Mouse (Mus musculus) CD4-positive, CD25-positive, alpha-beta regulatory T cell, adult 4 months (primary cell): ENCODE measurements around the gene Slc6a16. TPM values are rescaled to one million over a fixed set of nuclear protein-coding genes. Genes with fewer than 3 reads are reported as not detected.

ENCODE experiments used
- ATAC-seq: one replicate; pipeline ENCODE4 v1.8.0; 2017
- polyA plus RNA-seq, 2 experiments: library from polyadenylated mRNA; unstranded; fragments of 100-300 nt; shearing (Covaris generic); gene quantifications; one replicate each; pipeline ENCODE4 v1.2.1; 2017

Slc6a16 gene
- polyA plus RNA-seq, 2 experiments from 2014 or later = not detected

DNA sequence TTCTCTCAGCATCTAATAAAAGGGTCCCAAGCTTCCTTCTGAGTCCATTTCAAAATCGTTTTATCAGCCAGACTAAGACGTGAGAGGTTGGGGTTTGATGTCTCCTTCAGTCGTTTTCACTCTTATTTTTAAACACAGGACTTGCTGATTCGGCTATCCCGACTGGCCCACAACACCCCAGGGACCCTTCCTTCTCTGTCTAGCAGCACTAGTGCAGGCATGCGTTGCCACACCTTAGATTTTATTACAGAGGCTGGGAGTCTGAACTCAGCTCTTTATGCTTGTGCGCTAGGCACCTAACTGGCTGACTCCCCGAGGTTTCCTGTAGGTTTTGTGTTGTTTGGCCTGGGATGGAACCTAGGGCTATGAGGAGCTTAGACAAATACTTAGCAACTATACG, 72.6 kb downstream of the Slc6a16 start:
- no peak for ATAC-seq

- no peak for ATAC-seq
Measured at GRCm38 (mm10) chr7:45315182-45315701, 74.4 kb downstream of the Slc6a16 start.

DNA sequence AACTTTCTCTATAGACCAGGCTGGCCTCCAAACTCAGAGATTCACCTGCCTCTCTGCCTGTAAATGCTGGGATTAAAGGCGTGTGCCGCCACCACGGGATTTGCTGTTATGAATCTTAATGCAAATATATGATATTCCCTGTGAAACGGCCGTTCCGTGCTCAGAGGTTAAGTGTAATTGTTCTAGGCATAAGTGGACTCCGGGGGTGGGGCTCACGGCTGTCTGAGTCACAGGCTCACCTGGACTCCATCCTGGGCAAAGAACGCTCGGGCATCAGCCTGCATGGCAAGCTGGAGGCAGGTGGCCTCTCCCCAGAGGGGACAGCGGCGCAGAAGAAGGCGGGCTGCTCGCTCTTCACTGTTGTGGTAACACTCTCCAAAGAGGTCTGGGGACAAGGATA, 75.7 kb downstream of the Slc6a16 start:
- no peak for ATAC-seq

DNA sequence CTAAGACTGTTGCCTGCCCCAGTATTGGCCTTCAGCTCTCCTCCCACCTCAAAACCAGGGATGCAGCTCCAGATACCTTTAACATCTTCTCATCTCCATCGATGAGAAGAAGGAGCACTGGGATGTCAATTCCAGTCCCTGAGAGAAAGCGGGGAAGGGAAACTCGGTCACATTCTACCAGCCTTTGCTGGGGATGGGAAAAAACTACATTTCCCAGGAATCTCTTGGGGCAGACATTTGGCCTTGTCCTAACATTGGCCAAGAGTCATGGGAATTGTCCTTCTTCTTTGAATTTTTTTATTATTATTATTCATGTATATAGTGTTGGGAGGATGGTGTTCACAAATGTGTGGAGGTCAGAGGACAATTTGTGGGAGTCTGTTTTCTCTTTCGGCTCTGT, 81.4 kb downstream of the Slc6a16 start:
- ATAC-seq = no peak

Other genes starting within 250 kb of the Slc6a16 start
- 100 to 1,000 TPM; 117 to 147 TPM for gene Irf3, start 243.4 kb upstream of the Slc6a16 start, polyA plus RNA-seq
- gene Bcl2l12, start 242.4 kb upstream of the Slc6a16 start, polyA plus RNA-seq = 10 to 100 TPM; 23.6 to 30.1 TPM
- 1 to 10 TPM; 7.0 to 9.3 TPM for gene Scaf1, start 224.7 kb upstream of the Slc6a16 start, polyA plus RNA-seq
- gene Rras, start 223.1 kb upstream of the Slc6a16 start, polyA plus RNA-seq = 1 to 10 TPM; 2.0 to 3.9 TPM
- gene Prr12, start 188.2 kb upstream of the Slc6a16 start, polyA plus RNA-seq = 10 to 100 TPM; 10.8 to 10.9 TPM
- gene Nosip, start 178.7 kb upstream of the Slc6a16 start, polyA plus RNA-seq = 100 to 1,000 TPM; 158 to 199 TPM
- gene Prrg2, start 178.4 kb upstream of the Slc6a16 start, polyA plus RNA-seq = 1 to 10 TPM; 1.7 to 2.8 TPM
- 10 to 100 TPM in 1 of 2 experiments, 1 to 10 TPM in 1; 7.6 to 66.3 TPM for gene Rcn3, start 148.9 kb upstream of the Slc6a16 start, polyA plus RNA-seq
- gene Fcgrt, start 137.2 kb upstream of the Slc6a16 start, polyA plus RNA-seq = 1 to 10 TPM; 2.3 to 3.8 TPM
- 1,000 to 10,000 TPM; 3,755 to 5,441 TPM for gene Rps11, start 116.6 kb upstream of the Slc6a16 start, polyA plus RNA-seq
- 1,000 to 10,000 TPM; 5,632 to 7,602 TPM for gene Rpl13a, start 112.3 kb upstream of the Slc6a16 start, polyA plus RNA-seq
- gene Gm45713, start 104.9 kb upstream of the Slc6a16 start, polyA plus RNA-seq = not detected
- 10 to 100 TPM; 89.0 to 91.7 TPM for gene Flt3l, start 104.7 kb upstream of the Slc6a16 start, polyA plus RNA-seq
- 10 to 100 TPM; 40.4 to 50.6 TPM for gene Pih1d1, start 86.8 kb upstream of the Slc6a16 start, polyA plus RNA-seq
- 10 to 100 TPM; 16.5 to 27.2 TPM for gene Aldh16a1, start 86.5 kb upstream of the Slc6a16 start, polyA plus RNA-seq
- not detected for gene Slc17a7, start 77.1 kb upstream of the Slc6a16 start, polyA plus RNA-seq
- gene Gfy, start 61.5 kb upstream of the Slc6a16 start, polyA plus RNA-seq = not detected
- not detected for gene Pth2, start 60.1 kb upstream of the Slc6a16 start, polyA plus RNA-seq
- gene Ccdc155, start 36.2 kb upstream of the Slc6a16 start, polyA plus RNA-seq = not detected
- 10 to 100 TPM; 16.1 to 22.9 TPM for gene Dkkl1, start 28.9 kb upstream of the Slc6a16 start, polyA plus RNA-seq
- gene Tead2, start 25.3 kb upstream of the Slc6a16 start, polyA plus RNA-seq = 1 to 10 TPM; 4.5 to 5.4 TPM
- gene Cd37, start 2.0 kb upstream of the Slc6a16 start, polyA plus RNA-seq = 100 to 1,000 TPM; 473 to 666 TPM
- not detected for gene Slc6a21, start 36.4 kb downstream of the Slc6a16 start, polyA plus RNA-seq
- gene Trpm4, start 92.7 kb downstream of the Slc6a16 start, polyA plus RNA-seq = 10 to 100 TPM; 11.7 to 15.9 TPM
- not detected for gene Hrc, start 94.2 kb downstream of the Slc6a16 start, polyA plus RNA-seq
- gene Ppfia3, start 125.9 kb downstream of the Slc6a16 start, polyA plus RNA-seq = not detected
- not detected for gene Lin7b, start 129.5 kb downstream of the Slc6a16 start, polyA plus RNA-seq
- 100 to 1,000 TPM in 1 of 2 experiments, 10 to 100 TPM in 1; 82.1 to 130 TPM for gene Snrnp70, start 154.7 kb downstream of the Slc6a16 start, polyA plus RNA-seq
- not detected for gene Kcna7, start 164.6 kb downstream of the Slc6a16 start, polyA plus RNA-seq
- not detected for gene Ntf5, start 172.6 kb downstream of the Slc6a16 start, polyA plus RNA-seq
- not detected for gene Lhb, start 179.7 kb downstream of the Slc6a16 start, polyA plus RNA-seq
- gene Gys1, start 193.8 kb downstream of the Slc6a16 start, polyA plus RNA-seq = 10 to 100 TPM in 1 of 2 experiments, 1 to 10 TPM in 1; 9.2 to 18.2 TPM
- gene Ruvbl2, start 197.0 kb downstream of the Slc6a16 start, polyA plus RNA-seq = 10 to 100 TPM; 41.9 to 51.9 TPM
- 1,000 to 10,000 TPM; 1,962 to 2,374 TPM for gene Ftl1, start 218.8 kb downstream of the Slc6a16 start, polyA plus RNA-seq
- 100 to 1,000 TPM; 146 to 164 TPM for gene Bax, start 225.8 kb downstream of the Slc6a16 start, polyA plus RNA-seq
- gene Tulp2, start 240.8 kb downstream of the Slc6a16 start, polyA plus RNA-seq = 1 to 10 TPM; 1.2 TPM
- gene Gm45808, start 245.7 kb downstream of the Slc6a16 start, polyA plus RNA-seq = under 1 TPM in 1 of 2 experiments, not detected in 1; 0.62 TPM
- 1 to 10 TPM; 1.1 to 2.7 TPM for gene Dhdh, start 247.7 kb downstream of the Slc6a16 start, polyA plus RNA-seq